15 mouse cellular contexts compared by ENCODE assay signal in the genomic region with DNA sequence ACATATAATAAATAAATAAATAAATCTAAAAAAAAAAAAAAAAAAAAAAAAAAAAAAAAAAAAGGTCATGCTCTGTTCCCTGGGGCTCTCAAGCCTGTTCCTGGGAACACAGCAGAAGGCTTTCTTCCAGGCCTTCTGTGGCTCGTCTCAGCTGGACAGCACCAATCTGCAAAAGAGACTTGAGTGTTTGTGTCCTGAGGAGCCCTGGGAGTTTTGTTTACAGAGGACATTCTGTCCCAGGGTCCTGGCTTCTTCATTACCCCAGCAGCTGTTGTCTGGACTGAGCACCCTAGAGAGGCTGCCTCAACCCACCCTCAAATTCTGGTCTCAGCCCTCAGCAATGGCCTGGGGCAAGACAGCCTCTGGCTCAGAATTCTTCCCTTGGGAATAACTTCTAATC. TPM values are rescaled to one million over a fixed set of nuclear protein-coding genes. Genes with fewer than 3 reads are reported as not detected.
A peak's percentile ranks its signal among the peaks of the same experiment; 100 is the strongest.
DNase-seq lines count a peak whose midpoint lies in the region; TF ChIP-seq lines count a peak whose summit lies in the region.
"Had no signal": no experiment of that assay in that cellular context is flagged by ENCODE, and none has a peak within 500 bp of the region (broad histone marks: within the 10 kb centered on the region; RNA-seq: fewer than 3 reads in every experiment).

No protein-coding gene starts in this region.

- H3K9ac ChIP-seq in ES-E14 (ENCODE audit: insufficient read depth, low read depth, low read length, poor library complexity, severe bottlenecking): no peak overlapping the region
- H3K9ac ChIP-seq: embryonic facial prominence, embryonic 12.5 days; forebrain, embryonic 13.5 days had no signal

- H3K4me1 ChIP-seq in ES-E14 (ENCODE audit: control insufficient read depth in 2 of 2, insufficient read depth in 2 of 2, low read length in 2 of 2, poor library complexity in 1 of 2): no peaks in the 10 kb centered on the region
- H3K4me1 ChIP-seq: embryonic facial prominence, embryonic 12.5 days had no signal

- no peak overlapping the region for H3K27ac ChIP-seq in ES-E14 (ENCODE audit: insufficient read depth, low read depth, low read length, poor library complexity, severe bottlenecking)
- H3K27ac ChIP-seq: embryonic facial prominence, embryonic 12.5 days; forebrain, embryonic 13.5 days; macrophage had no signal

- intact Hi-C loops in heart, postnatal 14 days (cut with DNase I): no loop called here

- no peaks in the 10 kb centered on the region for H3K36me3 ChIP-seq in ES-E14 (ENCODE audit: control insufficient read depth, insufficient read depth, low read length, poor library complexity, severe bottlenecking)
- H3K36me3 ChIP-seq: embryonic facial prominence, embryonic 12.5 days; G1E had no signal

- no peaks in the 10 kb centered on the region for H3K9me3 ChIP-seq in ES-E14 (ENCODE audit: control insufficient read depth, insufficient read depth, low read depth, low read length)
- H3K9me3 ChIP-seq: embryonic facial prominence, embryonic 12.5 days; forebrain, embryonic 13.5 days; G1E had no signal

- H3K4me3 ChIP-seq in ES-E14 (ENCODE audit: insufficient read depth in 1 of 2, low read depth in 1 of 2, low read length in 2 of 2, poor library complexity in 1 of 2, severe bottlenecking in 1 of 2): no peak overlapping the region
- H3K4me3 ChIP-seq: embryonic facial prominence, embryonic 12.5 days; forebrain, embryonic 13.5 days had no signal

- in situ Hi-C loops in ES-E14 (cut with MboI; ENCODE audit: low sequenced_read_pairs in 2 of 2, unreplicated experiment in 2 of 2): no loop called here

- DNase-seq in gastrocnemius, adult 18-20 months (ENCODE audit: low spot score): peak; percentile 60
- no peak for DNase-seq in gastrocnemius, postnatal 4 days (ENCODE audit: low spot score in 2 of 2)
- DNase-seq in ES-E14 (ENCODE audit: low read depth, low spot score): no peak
- DNase-seq in heart, postnatal 14 days: peak; percentile 53 to 60
- DNase-seq in lung, postnatal 10 days: peak; percentile 68
- DNase-seq in Muller cell, postnatal 12 days (ENCODE audit: inconsistent ontology term): no peak
- DNase-seq in T-cell, adult 2 months (ENCODE audit: low spot score): no peak
- DNase-seq in right cerebral cortex, adult 2 months (ENCODE audit: low spot score in 2 of 2): no peak
- DNase-seq: spleen, adult 18-20 months; thymus, postnatal 4 days had no signal

TF ChIP-seq in ES-E14, 5 proteins besides CTCF, POLR2A, EP300 and RAD21:
- no peak for TF ChIP-seq HCFC1 (IDR thresholded peaks at IDR 0.05; ENCODE audit: borderline replicate concordance, insufficient read depth, low read length)
- TF ChIP-seq ZNF384 (IDR thresholded peaks at IDR 0.05; ENCODE audit: low read depth, low read length): peak; percentile 89

RNA-seq across cellular contexts. Expression of gene Adap2, which starts 5.6 kb away (rescaled TPM):
- 1 to 10 TPM; 2.7 to 3.6 TPM for total RNA-seq in gastrocnemius, adult 18-20 months (2021)
- total RNA-seq in gastrocnemius, postnatal 4 days (2021): 1 to 10 TPM; 4.6 to 6.2 TPM
- 2.8 and 5.1 TPM in 2 replicates for total RNA-seq in ES-E14 (2012; rRNA removed)
- total RNA-seq in heart, postnatal 14 days (2021): 10 to 100 TPM; 16.9 to 17.6 TPM
- total RNA-seq: G1E; granulocyte monocyte progenitor cell, adult 5-6 weeks had no signal

RNA-seq across cellular contexts. Expression of gene Tefm, which starts 6.3 kb away (rescaled TPM):
- 10 to 100 TPM; 19.2 to 20.5 TPM for total RNA-seq in gastrocnemius, adult 18-20 months (2021)
- total RNA-seq in gastrocnemius, postnatal 4 days (2021): 10 to 100 TPM; 18.2 to 19.7 TPM
- total RNA-seq in ES-E14 (2012; rRNA removed): 31.1 and 33.3 TPM in 2 replicates
- 10 to 100 TPM; 24.4 to 24.8 TPM for total RNA-seq in heart, postnatal 14 days (2021)

RNA-seq across cellular contexts. Expression of gene Rnf135, which starts 35.3 kb away (rescaled TPM):
- total RNA-seq in gastrocnemius, adult 18-20 months (2021): 1 to 10 TPM; 1.6 to 1.7 TPM
- 1 to 10 TPM; 6.0 to 7.8 TPM for total RNA-seq in gastrocnemius, postnatal 4 days (2021)
- total RNA-seq in ES-E14 (2012; rRNA removed): 3.4 and 5.2 TPM in 2 replicates
- 1 to 10 TPM; 7.1 to 7.4 TPM for total RNA-seq in heart, postnatal 14 days (2021)

RNA-seq across cellular contexts. Expression of gene Atad5, which starts 59.1 kb away (rescaled TPM):
- total RNA-seq in gastrocnemius, adult 18-20 months (2021): under 1 TPM; 0.64 to 0.78 TPM
- total RNA-seq in gastrocnemius, postnatal 4 days (2021): 1 to 10 TPM; 6.6 to 7.2 TPM
- total RNA-seq in ES-E14 (2012; rRNA removed): 18.1 and 23.6 TPM in 2 replicates
- 1 to 10 TPM; 1.8 to 2.0 TPM for total RNA-seq in heart, postnatal 14 days (2021)

Comparison
In these comparisons a context has a peak if more than half of its experiments do, and no peak if none do; other contexts are left out.
1. DNase-seq: peak in gastrocnemius, adult 18-20 months (single experiment), heart, postnatal 14 days (2 of 2) and lung, postnatal 10 days (single experiment); none in gastrocnemius, postnatal 4 days (0 of 2), ES-E14 (single experiment), Muller cell, postnatal 12 days (single experiment), T-cell, adult 2 months (single experiment) and right cerebral cortex, adult 2 months (0 of 2).